Mouse (Mus musculus): ENCODE results near the gene March6.

- TF ChIP-seq ZNF384 (IDR thresholded peaks at IDR 0.05; ENCODE audit: low read depth, low read length) (no peak), HCFC1 (IDR thresholded peaks at IDR 0.05; ENCODE audit: borderline replicate concordance, insufficient read depth, low read length) (no peak), MAFK (IDR thresholded peaks at IDR 0.05; ENCODE audit: insufficient read depth, low read depth, low read length) (no peak), CHD2 (IDR thresholded peaks at IDR 0.05; ENCODE audit: low read depth, low read length) (no peak), ZC3H11A (IDR thresholded peaks at IDR 0.05; ENCODE audit: borderline replicate concordance, low read depth, low read length) (no peak)
These were observed 54.2 kb downstream of the March6 start for GRCm38 (mm10) chr15:31476678-31477077.

Measured in ES-E14 (cell line).